Mouse (Mus musculus) bone marrow, adult 2 months (tissue): Measurements from ENCODE around the gene Gm6217. TPM values are rescaled to one million over a fixed set of nuclear protein-coding genes. Genes with fewer than 3 reads are reported as not detected.
"Not testable (repeated sequence)": the region's sequence is repeated elsewhere in the genome, so short reads cannot be mapped to it uniquely, and the experiment has no call there.

Experiments used
- H3K27ac ChIP-seq: fragments of 200-500 bp; 2 replicates; pipeline ENCODE4 v1.5.1; 2012; ENCODE audit warnings: low read depth, mild to moderate bottlenecking, control low read depth, inconsistent platforms, low read length; ENCODE audit not compliant: control insufficient read depth, poor library complexity, insufficient read depth
- H3K4me1 ChIP-seq: fragments of 200-500 bp; 2 replicates; pipeline ENCODE4 v1.6.1; 2011; ENCODE audit warnings: low read length; ENCODE audit not compliant: control insufficient read depth, insufficient read depth
- H3K4me3 ChIP-seq: fragments of 200-500 bp; replicated peaks from 2 replicates; pipeline ENCODE3; 2011; ENCODE audit warnings: mild to moderate bottlenecking, low read depth, low read length, control low read depth; ENCODE audit not compliant: control insufficient read depth
- CTCF ChIP-seq: fragments of 200-500 bp; IDR thresholded peaks from 2 replicates; pipeline ENCODE4 v1.5.1; 2011; ENCODE audit warnings: low read length, control low read depth; ENCODE audit not compliant: control insufficient read depth, insufficient read depth
- POLR2A ChIP-seq: fragments of 200-500 bp; IDR thresholded peaks from 2 replicates; pipeline ENCODE4 v1.6.1; 2011; ENCODE audit warnings: low read depth, mild to moderate bottlenecking, control low read depth, low read length, borderline replicate concordance; ENCODE audit not compliant: control insufficient read depth
- WGBS: fragments of 180-500 bp; shearing (Covaris S2); methylation state at CpG from one replicate; pipeline ENCODE4 v1.1.7; 2018; 5-methylcytosine and 5-hydroxymethylcytosine counted together
- polyA plus RNA-seq: library from polyadenylated mRNA; stranded (reverse); fragments of >200 nt; gene quantifications from 2 replicates; pipeline ENCODE4 v1.2.4, GENCODE M21; 2011; ENCODE audit warnings: low replicate concordance; ENCODE audit not compliant: missing spikeins, insufficient read depth, insufficient read length

The Gm6217 gene
- polyA plus RNA-seq, 1 experiment, result not detected

DNA sequence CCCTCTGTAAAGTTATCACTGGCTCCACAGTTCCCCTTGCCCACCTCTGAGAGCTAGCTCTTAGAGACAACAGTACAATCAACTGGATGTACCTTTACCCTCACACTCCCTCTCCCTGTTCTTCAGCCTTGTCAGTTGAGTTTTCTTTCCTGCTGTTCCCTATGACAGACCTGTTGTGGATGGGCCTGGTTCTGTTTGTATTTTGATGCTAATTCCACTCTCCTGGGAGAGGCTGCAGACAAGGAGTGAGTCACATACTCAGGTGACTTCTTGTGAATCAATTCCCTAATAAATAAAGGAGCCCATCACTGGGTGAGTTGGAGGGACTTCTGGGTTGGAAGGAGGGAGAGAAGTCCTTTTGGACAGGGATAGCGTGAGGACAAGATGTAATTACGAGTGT is 17.4 kb upstream of the Gm6217 start:
- no peak for TF ChIP-seq POLR2A
- no peak for TF ChIP-seq CTCF
- no peak overlapping the region for H3K27ac ChIP-seq
- H3K4me3 ChIP-seq, result no peak overlapping the region
- no peaks in the 10 kb centered on the region for H3K4me1 ChIP-seq
- 86% methylated on average over 2 of the region's 2 CpGs for WGBS

DNA sequence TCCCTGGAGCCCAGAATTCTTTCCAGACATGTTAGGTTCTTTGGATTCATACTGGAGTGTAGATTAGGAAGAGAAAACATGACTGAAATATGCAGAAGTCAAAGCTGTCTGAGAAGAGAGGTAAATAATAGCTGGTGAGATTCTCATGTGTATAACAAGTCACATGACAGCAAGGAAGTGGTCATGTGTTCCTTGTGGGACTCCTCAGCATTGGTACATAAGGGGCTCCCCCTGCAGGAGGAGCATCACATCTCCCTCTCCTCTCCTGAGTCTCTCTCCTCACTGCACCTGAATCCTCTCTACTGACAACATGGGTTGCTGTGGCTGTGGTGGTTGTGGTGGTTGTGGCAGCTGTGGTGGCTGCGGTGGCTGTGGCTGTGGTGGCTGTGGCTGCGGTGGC is 14.8 kb upstream of the Gm6217 start:
- H3K4me3 ChIP-seq, H3K27ac ChIP-seq, H3K4me1 ChIP-seq: not testable (repeated sequence)
- 84% methylated on average over 2 of the region's 2 CpGs for WGBS

GRCm38 (mm10) chr1:82943295-82943694 is 12.1 kb upstream of the Gm6217 start, which contains the start of gene A030003K21Rik:
Gene A030003K21Rik (minus strand): TSS chr1:82943388.
- WGBS, result no CpG with 5 or more reads among the region's 6 CpGs
- not testable (repeated sequence) for H3K4me1 ChIP-seq, H3K27ac ChIP-seq

GRCm38 (mm10) chr1:82942505-82942904 is 11.3 kb upstream of the Gm6217 start:
- 68% methylated on average over 1 of the region's 2 CpGs for WGBS
- H3K4me1 ChIP-seq, H3K4me3 ChIP-seq, H3K27ac ChIP-seq: not testable (repeated sequence)

More at GRCm38 (mm10) chr1:82943295-82943694, 12.1 kb upstream of the Gm6217 start, which contains the start of gene A030003K21Rik:
- H3K4me3 ChIP-seq, result not testable (repeated sequence)

GRCm38 (mm10) chr1:82938666-82939065 is 7.5 kb upstream of the Gm6217 start:
- TF ChIP-seq CTCF (no peak), POLR2A (no peak)
- no peak overlapping the region for H3K27ac ChIP-seq
- H3K4me3 ChIP-seq, result no peak overlapping the region
- WGBS, result 89% methylated on average over 5 of the region's 5 CpGs
- no peaks in the 10 kb centered on the region for H3K4me1 ChIP-seq

GRCm38 (mm10) chr1:82930558-82930957 is 641 bp downstream of the Gm6217 start:
- WGBS, result 72% methylated on average over 3 of the region's 3 CpGs
- not testable (repeated sequence) for H3K4me3 ChIP-seq, H3K4me1 ChIP-seq, H3K27ac ChIP-seq

DNA sequence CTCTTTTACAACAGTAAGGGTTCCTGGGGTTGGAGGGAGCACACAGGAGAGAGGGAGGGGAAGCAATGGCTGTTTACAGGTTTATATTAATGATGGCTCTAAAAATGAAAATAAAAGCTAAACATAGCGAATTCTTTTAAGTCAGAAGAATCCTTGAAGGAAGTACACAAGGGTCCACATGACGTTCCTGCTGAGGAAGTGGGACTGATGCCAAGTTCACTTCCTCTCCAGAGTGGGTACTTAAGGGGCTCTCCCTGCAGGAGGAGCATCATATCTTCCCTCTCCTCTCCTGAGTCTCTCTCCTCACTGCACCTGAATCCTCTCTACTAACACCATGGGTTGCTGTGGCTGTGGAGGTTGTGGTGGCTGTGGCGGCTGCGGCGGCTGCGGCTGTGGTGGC is 6.5 kb downstream of the Gm6217 start, which contains the start of gene A030014E15Rik:
Gene A030014E15Rik (plus strand): TSS at position 268 of the 400 bp plus-strand sequence.
- Histone ChIP-seq H3K4me3 (no peak within 1 kb of the TSS), H3K27ac (no peak within 1 kb of the TSS), H3K4me1 (no peaks in the 10 kb centered on the region)
- no peak for TF ChIP-seq POLR2A
- TF ChIP-seq CTCF, result no peak
- WGBS, result 73% methylated on average over 6 of the region's 6 CpGs

DNA sequence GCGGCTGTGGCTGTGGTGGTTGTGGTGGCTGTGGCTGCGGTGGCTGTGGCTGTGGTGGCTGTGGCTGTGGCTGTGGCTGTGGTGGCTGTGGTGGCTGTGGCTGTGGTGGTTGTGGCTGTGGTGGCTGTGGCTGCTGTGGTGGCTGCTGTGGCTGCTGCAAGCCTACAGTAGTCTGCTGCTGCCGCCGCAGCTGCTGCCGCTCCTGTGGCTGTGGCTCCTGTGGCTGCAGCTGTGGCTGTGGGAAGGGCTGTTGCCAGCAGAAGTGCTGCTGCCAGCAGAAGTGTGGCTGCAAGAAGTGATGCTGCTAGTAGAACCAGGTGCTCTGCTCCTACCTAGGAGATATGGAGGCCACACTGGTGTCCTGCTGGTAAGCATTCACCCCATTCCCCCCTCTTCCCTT is 17.8 kb downstream of the Gm6217 start:
- not testable (repeated sequence) for H3K4me1 ChIP-seq, H3K4me3 ChIP-seq, H3K27ac ChIP-seq
- WGBS, result 65% methylated on average over 5 of the region's 5 CpGs

- 80% methylated on average over 3 of the region's 3 CpGs for WGBS
- Histone ChIP-seq H3K27ac (no peak within 1 kb of the TSS), H3K4me1 (no peaks in the 10 kb centered on the region), H3K4me3 (no peak within 1 kb of the TSS)
- no peak for TF ChIP-seq POLR2A
- TF ChIP-seq CTCF, result no peak
These were observed 18.2 kb downstream of the Gm6217 start, which contains the start of gene A030005L19Rik for GRCm38 (mm10) chr1:82913025-82913424. Gene A030005L19Rik (plus strand): TSS chr1:82913325.

DNA sequence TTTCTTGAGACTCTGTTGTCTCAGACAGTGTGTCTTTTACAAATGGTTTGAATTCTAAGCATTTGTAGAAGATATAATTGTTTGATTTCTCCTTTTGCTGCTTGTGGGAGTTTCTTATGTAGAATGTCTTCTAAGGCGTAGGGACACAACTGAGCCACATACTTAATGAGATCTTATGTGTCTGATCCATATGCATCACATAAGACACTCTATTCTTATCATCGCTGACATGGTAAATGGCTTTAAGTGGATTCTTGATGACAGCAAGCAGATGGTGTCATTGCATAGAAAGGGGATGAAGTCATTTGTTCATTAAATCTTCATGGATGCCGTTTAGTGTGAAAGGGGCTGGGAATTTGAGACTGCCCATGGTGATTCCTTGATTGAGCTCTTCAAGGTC is 25.3 kb downstream of the Gm6217 start:
- no peaks in the 10 kb centered on the region for H3K4me1 ChIP-seq
- WGBS, result 93% methylated on average over 3 of the region's 3 CpGs
- H3K27ac ChIP-seq, result no peak overlapping the region
- TF ChIP-seq POLR2A, result no peak
- TF ChIP-seq CTCF, result no peak
- H3K4me3 ChIP-seq, result no peak overlapping the region
